Mouse (Mus musculus): ENCODE data around the gene Nt5c2.

- TF ChIP-seq CTCF (IDR thresholded peaks at IDR 0.05; ENCODE audit: low read depth, low read length): no peak
- no peak for TF ChIP-seq POLR2A (IDR thresholded peaks at IDR 0.05; ENCODE audit: borderline replicate concordance, low read depth, low read length)
Observed at GRCm38 (mm10) chr19:46871096-46871495, 143.9 kb downstream of the Nt5c2 start.
